Mouse (Mus musculus) adrenal gland, adult 18-20 months (tissue): Measurements from ENCODE around the gene Il17c. TPM values are rescaled to one million over a fixed set of nuclear protein-coding genes. Genes with fewer than 3 reads are reported as not detected.

Experiments used
- DNase-seq, 2 experiments: peaks; one replicate each; pipeline ENCODE4 v3.0.0; 2021 to 2022; ENCODE audit warnings: low spot score in 2 of 2
- total RNA-seq, 2 experiments: library from RNA; stranded (reverse); gene quantifications; 1 replicate in 1 of 2; 2 replicates in 1 of 2; pipeline ENCODE4 v1.2.3; 2021

Il17c gene
- total RNA-seq, 2 experiments from 2014 or later = not detected

- no peak for DNase-seq
Observed at GRCm38 (mm10) chr8:122430646-122431045, 8.8 kb downstream of the Il17c start.

- DNase-seq = no peak
Observed at GRCm38 (mm10) chr8:122431694-122432442, 10.0 kb downstream of the Il17c start.

GRCm38 (mm10) chr8:122432443-122433268, 10.8 kb downstream of the Il17c start, which contains the start of gene Cyba:
Gene Cyba, minus strand, starts transcription at chr8:122432930.
- DNase-seq = peak; percentile 48 to 67

- DNase-seq = no peak
Observed at GRCm38 (mm10) chr8:122433269-122433905, 11.6 kb downstream of the Il17c start.

- no peak for DNase-seq
Observed at GRCm38 (mm10) chr8:122435375-122435774, 13.6 kb downstream of the Il17c start.

GRCm38 (mm10) chr8:122436146-122436545, 14.3 kb downstream of the Il17c start:
- DNase-seq = no peak

GRCm38 (mm10) chr8:122436586-122437125, 14.8 kb downstream of the Il17c start:
- DNase-seq = no peak

- no peak for DNase-seq
Observed at GRCm38 (mm10) chr8:122437708-122438331, 16.0 kb downstream of the Il17c start.

GRCm38 (mm10) chr8:122439336-122439735, 17.5 kb downstream of the Il17c start:
- DNase-seq = no peak

- DNase-seq = no peak
Observed at GRCm38 (mm10) chr8:122441326-122441725, 19.5 kb downstream of the Il17c start.

GRCm38 (mm10) chr8:122442356-122442755, 20.5 kb downstream of the Il17c start:
- no peak for DNase-seq

- no peak for DNase-seq
Observed at GRCm38 (mm10) chr8:122442781-122443180, 21.0 kb downstream of the Il17c start.

- peak; percentile 93 to 95 for DNase-seq
Observed at GRCm38 (mm10) chr8:122443262-122444006, 21.6 kb downstream of the Il17c start, which contains the start of gene Mvd. Gene Mvd, minus strand, starts transcription at chr8:122443422.

GRCm38 (mm10) chr8:122444058-122444748, 22.4 kb downstream of the Il17c start:
- DNase-seq = peak; percentile 78 to 80

- no peak for DNase-seq
Observed at GRCm38 (mm10) chr8:122445203-122445602, 23.4 kb downstream of the Il17c start.

GRCm38 (mm10) chr8:122451161-122451703, 29.4 kb downstream of the Il17c start:
- DNase-seq = no peak

GRCm38 (mm10) chr8:122452154-122452553, 30.3 kb downstream of the Il17c start:
- DNase-seq = no peak

GRCm38 (mm10) chr8:122454409-122454808, 32.6 kb downstream of the Il17c start:
- no peak for DNase-seq

GRCm38 (mm10) chr8:122457171-122457570, 35.4 kb downstream of the Il17c start:
- DNase-seq = no peak
